ENCODE assay signal across 28 mouse cellular contexts in genomic region chr14:58446776-58447354, GRCm38 (mm10).
DNase-seq lines count a peak whose midpoint lies in the region; ATAC-seq and TF ChIP-seq lines count a peak whose summit lies in the region.
"Had no signal": no experiment of that assay in that cellular context is flagged by ENCODE, and none has a peak within 500 bp of the region (broad histone marks: within the 10 kb centered on the region; RNA-seq: fewer than 3 reads in every experiment).

No protein-coding gene starts in this region.

- no peaks in the 10 kb centered on the region for H3K79me2 ChIP-seq in myocyte (ENCODE audit: control insufficient read depth, insufficient read depth)

- H3K4me1 ChIP-seq in forebrain, postnatal 0 days (ENCODE audit: insufficient read depth): no peaks in the 10 kb centered on the region
- H3K4me1 ChIP-seq: embryonic facial prominence, embryonic 12.5 days; forebrain, embryonic 15.5 days; intestine, embryonic 15.5 days; liver, embryonic 12.5 days; midbrain, embryonic 12.5 days; neural tube, embryonic 15.5 days had no signal

- 85% methylated on average over 5 of the region's 5 CpGs for WGBS in forebrain, postnatal 0 days

- TF ChIP-seq CTCF in brain, embryonic 14.5 days (IDR thresholded peaks at IDR 0.05; ENCODE audit: borderline replicate concordance, extremely low read depth, insufficient read depth, insufficient read length): no peak
- TF ChIP-seq CTCF in forebrain, postnatal 0 days (IDR thresholded peaks at IDR 0.05; ENCODE audit: low read depth): no peak

- H3K4me2 ChIP-seq in myocyte (ENCODE audit: low read depth): no peak overlapping the region
- H3K4me2 ChIP-seq in forebrain, postnatal 0 days (ENCODE audit: low read depth): no peak overlapping the region
- H3K4me2 ChIP-seq: embryonic facial prominence, embryonic 12.5 days; forebrain, embryonic 15.5 days; intestine, embryonic 15.5 days; liver, embryonic 12.5 days; midbrain, embryonic 12.5 days; neural tube, embryonic 15.5 days had no signal

- no peaks in the 10 kb centered on the region for H3K36me3 ChIP-seq in myocyte (ENCODE audit: control insufficient read depth, insufficient read depth)
- no peaks in the 10 kb centered on the region for H3K36me3 ChIP-seq in forebrain, postnatal 0 days (ENCODE audit: insufficient read depth)
- H3K36me3 ChIP-seq: embryonic facial prominence, embryonic 12.5 days; forebrain, embryonic 15.5 days; intestine, embryonic 15.5 days; liver, embryonic 12.5 days; midbrain, embryonic 12.5 days; neural tube, embryonic 15.5 days had no signal

- no peak overlapping the region for H3ac ChIP-seq in myocyte (ENCODE audit: control insufficient read depth, insufficient read length)

- peak; percentile 61 for DNase-seq in heart, adult 11 months
- no peak for DNase-seq in heart, postnatal 25 days (ENCODE audit: low spot score)
- DNase-seq in brain, adult 2 months (ENCODE audit: low read depth, low spot score): peak; percentile 14
- DNase-seq in brain, embryonic 14.5 days (ENCODE audit: low read depth): peak; percentile 23
- DNase-seq in forebrain, postnatal 0 days: no peak
- DNase-seq in frontal cortex, adult 2 months (ENCODE audit: extremely low spot score in 1 of 2, low spot score in 1 of 2): no peak
- DNase-seq: adrenal gland, adult 2 months; embryo, embryonic 11 days; heart, postnatal 14 days; kidney, adult 2 months; kidney, postnatal 4 days; liver, postnatal 0 days; lung, postnatal 36 days; right cerebral cortex, adult 18-20 months; spleen, adult 18-20 months; thymus, adult 18-20 months; thymus, postnatal 25 days had no signal

- intact Hi-C loops in heart, postnatal 25 days (cut with DNase I): no loop called here

- no peak overlapping the region for H3K9ac ChIP-seq in forebrain, postnatal 0 days
- H3K9ac ChIP-seq: embryonic facial prominence, embryonic 12.5 days; forebrain, embryonic 15.5 days; intestine, embryonic 15.5 days; liver, embryonic 12.5 days; liver, postnatal 0 days; midbrain, embryonic 12.5 days; neural tube, embryonic 15.5 days had no signal

- H3K27me3 ChIP-seq in myocyte (ENCODE audit: control insufficient read depth, insufficient read depth, insufficient read length): no peaks in the 10 kb centered on the region
- no peaks in the 10 kb centered on the region for H3K27me3 ChIP-seq in forebrain, postnatal 0 days (ENCODE audit: insufficient read depth, low read length)
- H3K27me3 ChIP-seq: CH12.LX; embryonic facial prominence, embryonic 12.5 days; forebrain, embryonic 15.5 days; intestine, embryonic 15.5 days; liver, embryonic 12.5 days; midbrain, embryonic 12.5 days; neural tube, embryonic 15.5 days had no signal

- H3K4me3 ChIP-seq in myocyte: no peak overlapping the region
- no peak overlapping the region for H3K4me3 ChIP-seq in forebrain, postnatal 0 days (ENCODE audit: low read depth, low read length)
- H3K4me3 ChIP-seq: embryonic facial prominence, embryonic 12.5 days; forebrain, embryonic 15.5 days; intestine, embryonic 15.5 days; liver, embryonic 12.5 days; midbrain, embryonic 12.5 days; neural tube, embryonic 15.5 days had no signal

- no peak for TF ChIP-seq POLR2A in brain, embryonic 14.5 days (IDR thresholded peaks at IDR 0.05; ENCODE audit: borderline replicate concordance, extremely low read depth, insufficient read depth, insufficient read length, poor library complexity, severe bottlenecking)
- TF ChIP-seq POLR2A in myocyte (IDR thresholded peaks at IDR 0.05; ENCODE audit: insufficient read length, low read depth): no peak

- H3K27ac ChIP-seq in forebrain, postnatal 0 days (ENCODE audit: low read depth, low read length): no peak overlapping the region
- H3K27ac ChIP-seq: embryonic facial prominence, embryonic 12.5 days; forebrain, embryonic 15.5 days; hindbrain, postnatal 0 days; intestine, embryonic 15.5 days; kidney, postnatal 0 days; liver, embryonic 12.5 days; midbrain, embryonic 12.5 days; neural tube, embryonic 15.5 days had no signal

- ATAC-seq in forebrain, postnatal 0 days: no peak
- ATAC-seq: activated CD4-positive, CD25-positive, alpha-beta regulatory T cell, adult 4 months; forebrain, embryonic 15.5 days; hindbrain, postnatal 0 days; intestine, embryonic 15.5 days; liver, embryonic 12.5 days; liver, postnatal 0 days had no signal

- no peaks in the 10 kb centered on the region for H3K9me3 ChIP-seq in forebrain, postnatal 0 days (ENCODE audit: low read length)
- H3K9me3 ChIP-seq: embryonic facial prominence, embryonic 12.5 days; forebrain, embryonic 15.5 days; intestine, embryonic 15.5 days; liver, embryonic 12.5 days; midbrain, embryonic 12.5 days; neural tube, embryonic 15.5 days had no signal

TF ChIP-seq in myocyte, 11 proteins besides CTCF, POLR2A, EP300 and RAD21:
- TF ChIP-seq TCF12 (IDR thresholded peaks at IDR 0.05; ENCODE audit: insufficient read depth, poor library complexity, severe bottlenecking): peak; percentile 6
- peak; percentile 89; the same call in 1 of the 2 replicates for TF ChIP-seq CEBPB (IDR thresholded peaks at IDR 0.05; ENCODE audit: insufficient read depth, poor library complexity, severe bottlenecking)
- TF ChIP-seq REST (IDR thresholded peaks at IDR 0.05; ENCODE audit: insufficient read depth, insufficient read length): no peak
- TF ChIP-seq MYOD1 (IDR thresholded peaks at IDR 0.05; ENCODE audit: control insufficient read depth in 1 of 3, insufficient read length in 2 of 3, low read depth in 2 of 3): peak in 1 of 3 experiments; percentile 52

Comparison
In these comparisons a context has a peak if more than half of its experiments do, and no peak if none do; other contexts are left out.
1. DNase-seq: peak in heart, adult 11 months (single experiment), brain, adult 2 months (single experiment) and brain, embryonic 14.5 days (single experiment); none in heart, postnatal 25 days (single experiment), forebrain, postnatal 0 days (single experiment) and frontal cortex, adult 2 months (0 of 2).